Mouse (Mus musculus) cerebellum, adult 2 months (tissue): ENCODE measurements at regions not wholly inside any gene's neighbourhood (a gene's known extent, or its start where the extent isn't known, plus 50 kb on each side); places are given as distances from the start of the nearest gene placed in this dataset.

ENCODE experiments used
- CTCF ChIP-seq: fragments of 200-500 bp; IDR thresholded peaks from 2 replicates; pipeline ENCODE4 v1.5.1; 2011; ENCODE audit warnings: low read depth, mild to moderate bottlenecking, control low read depth, low read length, moderate library complexity, borderline replicate concordance; ENCODE audit not compliant: insufficient read depth
- POLR2A ChIP-seq: fragments of 200-500 bp; IDR thresholded peaks from 2 replicates; pipeline ENCODE4 v1.6.1; 2011; ENCODE audit warnings: low read length, control low read depth, borderline replicate concordance; ENCODE audit not compliant: insufficient read depth

- no peak for TF ChIP-seq CTCF
- no peak for TF ChIP-seq POLR2A
These were observed 116.6 kb upstream of the Zdhhc25 start for GRCm38 (mm10) chr15:88483471-88483870.
